Mouse (Mus musculus) monocyte, adult 2 months (primary cell): Measurements from ENCODE around the gene Etnk1.
A peak's percentile ranks its signal among the peaks of the same experiment; 100 is the strongest.

Experiments
- DNase-seq, 2 experiments: peaks; one replicate each; pipeline ENCODE4 v3.0.0; 2022; ENCODE audit warnings: low spot score in 2 of 2, low read depth in 1 of 2

Etnk1 gene

GRCm38 (mm10) chr6:143208880-143209279 lies 41.9 kb downstream of the Etnk1 start:
- no peak for DNase-seq

- DNase-seq, result no peak
These were observed 45.7 kb downstream of the Etnk1 start for GRCm38 (mm10) chr6:143212766-143213165.

- no peak for DNase-seq
These were observed 46.4 kb downstream of the Etnk1 start for GRCm38 (mm10) chr6:143213461-143213860.

GRCm38 (mm10) chr6:143216221-143216620 lies 49.2 kb downstream of the Etnk1 start:
- DNase-seq, result no peak

- no peak for DNase-seq
These were observed 52.3 kb downstream of the Etnk1 start for GRCm38 (mm10) chr6:143219347-143219746.

- DNase-seq, result no peak
These were observed 54.2 kb downstream of the Etnk1 start for GRCm38 (mm10) chr6:143221245-143221644.

GRCm38 (mm10) chr6:143224057-143224456 lies 57.0 kb downstream of the Etnk1 start:
- DNase-seq, result no peak

GRCm38 (mm10) chr6:143224885-143225284 lies 57.9 kb downstream of the Etnk1 start:
- DNase-seq, result no peak

- DNase-seq, result no peak
These were observed 61.7 kb downstream of the Etnk1 start for GRCm38 (mm10) chr6:143228696-143229095.

- DNase-seq, result no peak
These were observed 62.9 kb downstream of the Etnk1 start for GRCm38 (mm10) chr6:143229906-143230305.

GRCm38 (mm10) chr6:143230888-143231287 lies 63.9 kb downstream of the Etnk1 start:
- peak in 1 of 2 experiments; percentile 7 for DNase-seq

GRCm38 (mm10) chr6:143232718-143233117 lies 65.7 kb downstream of the Etnk1 start:
- DNase-seq, result no peak

- DNase-seq, result no peak
These were observed 67.8 kb downstream of the Etnk1 start for GRCm38 (mm10) chr6:143234868-143235267.

GRCm38 (mm10) chr6:143239362-143240074 lies 72.5 kb downstream of the Etnk1 start:
- DNase-seq, result no peak

- DNase-seq, result no peak
These were observed 76.2 kb downstream of the Etnk1 start for GRCm38 (mm10) chr6:143243191-143243590.

- DNase-seq, result no peak
These were observed 90.9 kb downstream of the Etnk1 start for GRCm38 (mm10) chr6:143257921-143258320.

- DNase-seq, result no peak
These were observed 92.2 kb downstream of the Etnk1 start for GRCm38 (mm10) chr6:143259169-143259629.

- DNase-seq, result no peak
These were observed 93.0 kb downstream of the Etnk1 start for GRCm38 (mm10) chr6:143259870-143260559.

- DNase-seq, result no peak
These were observed 93.7 kb downstream of the Etnk1 start for GRCm38 (mm10) chr6:143260560-143261288.

- DNase-seq, result no peak
These were observed 94.3 kb downstream of the Etnk1 start for GRCm38 (mm10) chr6:143261289-143261665.

GRCm38 (mm10) chr6:143265482-143265881 lies 98.5 kb downstream of the Etnk1 start:
- no peak for DNase-seq

GRCm38 (mm10) chr6:143279222-143279621 lies 112.2 kb downstream of the Etnk1 start:
- DNase-seq, result no peak
